Mouse (Mus musculus) thymus, adult 18-20 months (tissue): ENCODE measurements around the gene Cdc6.

Experiments used
- DNase-seq, 2 experiments: peaks; one replicate each; pipeline ENCODE4 v3.0.0; 2022; ENCODE audit warnings: mixed read lengths in 2 of 2

The Cdc6 gene

GRCm38 (mm10) chr11:98944897-98945604, 37.5 kb downstream of the Cdc6 start:
- DNase-seq: peak in 1 of 2 experiments; percentile 74

DNA sequence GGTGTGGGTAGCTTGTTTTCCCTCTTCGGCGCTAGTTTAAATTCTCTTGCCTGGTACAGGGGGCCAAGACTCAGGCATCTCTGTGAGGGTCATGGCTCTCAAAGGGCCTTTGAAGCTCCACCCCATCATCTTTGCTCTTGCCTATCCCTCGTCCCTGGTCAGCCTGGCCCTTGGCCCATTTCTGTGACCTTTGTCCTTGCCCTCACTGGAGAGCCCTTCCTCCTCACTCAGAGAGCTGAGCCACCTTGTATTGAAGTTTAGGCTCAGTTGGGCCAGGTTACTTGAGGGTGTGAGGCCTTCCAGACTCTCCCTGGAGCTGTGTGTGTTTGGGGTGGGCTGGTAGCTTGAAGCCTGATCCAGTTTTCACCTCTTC, 38.0 kb downstream of the Cdc6 start:
- no peak for DNase-seq

- no peak for DNase-seq
Observed at GRCm38 (mm10) chr11:98947969-98948569, 40.5 kb downstream of the Cdc6 start.

DNA sequence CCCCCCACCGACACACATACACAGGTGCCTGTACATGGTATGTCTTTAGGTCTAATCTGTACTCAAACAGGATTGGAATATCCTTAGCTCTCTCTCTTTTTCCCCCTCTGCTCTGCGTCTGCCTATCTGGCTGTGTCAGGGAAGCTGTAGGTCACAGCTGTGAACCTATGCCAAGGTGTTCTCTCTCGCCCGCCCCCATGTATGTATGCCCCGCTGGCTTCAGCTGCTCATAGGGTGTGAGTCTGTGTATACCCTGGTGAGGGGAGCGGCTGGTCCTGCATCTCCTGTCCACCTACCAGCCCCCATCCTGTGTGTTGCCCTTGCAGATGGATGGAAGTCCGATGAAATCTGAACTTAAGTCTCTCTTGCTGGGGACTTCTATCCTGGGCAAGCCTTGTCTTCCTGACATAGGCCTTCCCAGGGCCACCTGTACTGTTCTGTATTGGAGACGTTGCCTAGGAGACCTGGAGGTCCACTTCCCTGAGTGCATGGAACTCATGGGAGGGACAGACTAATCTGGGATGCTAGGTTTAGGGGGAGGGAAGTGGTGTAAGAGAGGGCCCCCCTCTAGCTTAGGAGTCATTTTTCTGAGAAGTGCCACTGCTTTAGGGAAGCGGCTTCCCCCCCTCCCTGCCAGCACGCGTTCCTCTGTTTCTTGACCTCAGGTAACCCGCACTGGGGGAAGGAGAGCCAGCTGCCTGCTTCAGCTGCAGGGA, 41.8 kb downstream of the Cdc6 start:
- no peak for DNase-seq

GRCm38 (mm10) chr11:98949958-98950460, 42.4 kb downstream of the Cdc6 start:
- no peak for DNase-seq

DNA sequence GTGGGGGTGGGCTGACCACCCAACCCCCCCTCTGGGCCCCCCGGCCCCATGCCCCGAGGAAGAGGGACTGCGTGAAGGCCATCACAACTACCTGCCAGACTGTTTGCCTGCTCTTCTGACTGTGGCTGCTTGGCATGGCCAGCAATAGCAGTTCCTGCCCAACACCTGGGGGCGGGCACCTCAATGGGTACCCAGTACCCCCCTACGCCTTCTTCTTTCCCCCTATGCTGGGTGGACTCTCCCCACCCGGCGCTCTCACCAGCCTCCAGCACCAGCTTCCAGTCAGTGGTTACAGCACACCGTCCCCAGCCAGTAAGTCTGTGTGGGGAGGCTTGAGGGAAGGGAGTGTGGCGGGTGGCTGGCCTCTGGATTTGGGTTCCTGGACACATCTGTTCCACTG, 42.9 kb downstream of the Cdc6 start:
- DNase-seq: no peak

- DNase-seq: no peak
Observed at GRCm38 (mm10) chr11:98951026-98951906, 43.7 kb downstream of the Cdc6 start.

DNA sequence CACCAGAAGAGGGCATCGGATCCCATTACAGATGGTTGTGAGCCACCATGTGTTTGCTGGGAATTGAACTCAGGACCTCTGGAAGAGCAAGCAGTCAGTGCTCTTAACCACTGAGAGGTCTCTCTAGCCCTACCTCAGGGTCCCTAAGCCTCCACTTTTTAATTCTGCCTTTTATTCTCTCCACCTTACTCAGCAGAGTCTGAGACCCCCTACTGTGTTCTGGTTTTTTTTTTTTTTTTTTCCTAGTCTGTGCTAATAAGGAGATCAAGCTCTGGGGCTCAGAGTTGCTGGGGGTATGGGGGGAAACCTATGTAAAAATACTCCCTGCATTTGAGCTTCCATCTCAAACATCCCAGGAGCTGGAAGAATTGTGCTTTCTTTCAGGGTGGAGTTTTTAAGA, 44.5 kb downstream of the Cdc6 start:
- DNase-seq: no peak

GRCm38 (mm10) chr11:98952736-98953135, 45.1 kb downstream of the Cdc6 start:
- no peak for DNase-seq

- no peak for DNase-seq
Observed at GRCm38 (mm10) chr11:98953361-98953760, 45.8 kb downstream of the Cdc6 start.

GRCm38 (mm10) chr11:98953835-98954320, 46.3 kb downstream of the Cdc6 start:
- no peak for DNase-seq

DNA sequence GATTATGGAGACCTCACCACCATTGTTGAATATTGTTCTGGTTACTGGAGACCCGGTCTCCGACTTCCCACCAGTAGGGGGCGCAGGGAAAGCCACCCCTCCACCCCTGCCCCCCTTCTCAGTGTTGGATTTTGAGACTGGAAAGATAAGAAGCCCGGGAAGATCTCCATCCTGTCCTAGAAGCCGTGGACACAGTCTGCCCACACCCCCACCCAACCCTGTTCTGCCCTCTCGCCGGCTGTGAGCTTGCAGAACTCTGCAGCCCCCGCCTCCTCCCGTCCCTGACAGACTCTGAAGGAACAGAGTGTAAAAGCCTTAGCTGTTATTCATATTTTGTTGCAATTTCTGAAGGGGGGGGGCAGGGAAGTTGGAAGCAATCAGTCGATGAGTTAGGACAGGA, 46.8 kb downstream of the Cdc6 start:
- no peak for DNase-seq

- DNase-seq: peak in 1 of 2 experiments; percentile 1
Observed at GRCm38 (mm10) chr11:98954801-98955706, 47.5 kb downstream of the Cdc6 start.

DNA sequence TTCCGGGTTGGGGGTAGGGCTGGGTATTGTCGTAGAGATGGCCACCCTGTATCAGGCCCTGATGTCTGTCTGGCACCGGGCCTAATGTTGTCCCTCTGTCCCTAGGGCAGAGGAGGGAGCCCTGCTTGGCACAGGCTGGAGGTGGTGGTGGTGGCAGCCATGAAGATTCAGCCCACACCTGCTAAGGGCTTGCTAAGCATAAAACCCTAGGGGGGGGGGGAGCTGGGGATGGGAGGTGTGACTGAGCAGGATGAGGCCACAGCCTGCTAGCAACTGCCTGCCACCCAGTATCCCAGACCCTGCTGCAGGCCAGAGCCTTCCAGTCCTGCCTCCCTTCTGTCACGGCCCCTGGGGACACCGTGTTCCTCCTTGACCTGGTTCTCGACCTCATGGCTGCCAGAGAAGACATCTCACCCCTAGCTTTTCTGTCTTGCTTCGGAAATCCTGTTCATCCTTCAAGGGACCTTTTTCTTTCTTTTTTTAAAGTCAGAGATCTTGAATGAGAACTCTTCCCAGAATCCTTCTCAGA, 48.2 kb downstream of the Cdc6 start:
- DNase-seq: peak; percentile 1 to 14

DNA sequence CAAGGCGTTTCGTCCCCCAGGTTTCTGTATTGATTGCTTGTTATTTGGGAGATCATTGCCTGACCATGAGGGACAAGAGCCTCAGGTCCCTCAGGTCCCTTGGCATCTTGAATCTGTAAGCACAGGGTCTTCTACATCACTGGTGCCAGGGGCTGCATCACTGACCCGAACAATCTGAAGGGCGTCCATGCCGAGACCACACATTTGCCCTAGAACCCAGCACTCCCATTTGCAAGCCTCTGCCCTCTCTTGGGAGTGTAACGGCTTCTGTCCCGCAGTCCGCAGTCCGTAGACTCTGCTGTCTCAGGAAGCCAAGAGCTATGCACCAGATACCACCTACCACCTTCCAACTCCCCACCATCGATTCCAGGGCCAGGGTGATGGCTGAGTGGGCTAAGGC, 48.7 kb downstream of the Cdc6 start:
- DNase-seq: no peak

GRCm38 (mm10) chr11:98959437-98960312, 52.1 kb downstream of the Cdc6 start:
- peak; percentile 82 to 88 for DNase-seq

- peak; percentile 74 to 75 for DNase-seq
Observed at GRCm38 (mm10) chr11:98960313-98960906, 52.8 kb downstream of the Cdc6 start.

- DNase-seq: peak in 1 of 2 experiments; percentile 47
Observed at GRCm38 (mm10) chr11:98961051-98961592, 53.5 kb downstream of the Cdc6 start.

GRCm38 (mm10) chr11:98961766-98962165, 54.2 kb downstream of the Cdc6 start:
- peak in 1 of 2 experiments; percentile 46 for DNase-seq
